Comparison of ENCODE assay signal across 26 mouse cellular contexts in genomic region chr16:38254001-38254400, GRCm38 (mm10). TPM values are rescaled to one million over a fixed set of nuclear protein-coding genes. Genes with fewer than 3 reads are reported as not detected.
DNase-seq lines count a peak whose midpoint lies in the region; ATAC-seq and TF ChIP-seq lines count a peak whose summit lies in the region.
"Had no signal": no experiment of that assay in that cellular context is flagged by ENCODE, and none has a peak within 500 bp of the region (broad histone marks: within the 10 kb centered on the region; RNA-seq: fewer than 3 reads in every experiment).

No protein-coding gene starts in this region.

- no peaks in the 10 kb centered on the region for H3K9me3 ChIP-seq in lung, postnatal 0 days (ENCODE audit: low read length)
- H3K9me3 ChIP-seq: embryonic facial prominence, embryonic 13.5 days; heart, embryonic 13.5 days; limb, embryonic 10.5 days; midbrain, embryonic 15.5 days had no signal

- H3K4me2 ChIP-seq in lung, postnatal 0 days (replicated peaks; ENCODE audit: low read depth, low read length) = no peak overlapping the region
- H3K4me2 ChIP-seq: embryonic facial prominence, embryonic 13.5 days; heart, embryonic 13.5 days; lung, embryonic 14.5 days; midbrain, embryonic 15.5 days had no signal

- no peak overlapping the region for H3K27ac ChIP-seq in testis, adult 2 months (ENCODE audit: control insufficient read depth, insufficient read depth, low read depth, low read length)
- no peak overlapping the region for H3K27ac ChIP-seq in lung, postnatal 0 days (ENCODE audit: low read length)
- H3K27ac ChIP-seq: embryonic facial prominence, embryonic 13.5 days; heart, embryonic 13.5 days; hindbrain, postnatal 0 days; kidney, postnatal 0 days; left cerebral cortex, adult 2 months; limb, embryonic 10.5 days; midbrain, embryonic 15.5 days had no signal

- 80% methylated on average over 14 of the region's 14 CpGs for WGBS in lung, postnatal 0 days

- peak; percentile 35 for ATAC-seq in lung, postnatal 0 days
- ATAC-seq: forebrain, embryonic 16.5 days; hindbrain, postnatal 0 days; intestine, postnatal 0 days; midbrain, embryonic 15.5 days had no signal

- H3K9ac ChIP-seq in lung, postnatal 0 days (replicated peaks; ENCODE audit: low read depth) = no peak overlapping the region
- H3K9ac ChIP-seq: embryonic facial prominence, embryonic 13.5 days; heart, embryonic 13.5 days; lung, embryonic 14.5 days; midbrain, embryonic 15.5 days had no signal

- H3K4me1 ChIP-seq in testis, adult 2 months (ENCODE audit: control insufficient read depth, insufficient read depth, low read length) = peaks cover 3% of the 10 kb centered on the region
- no peaks in the 10 kb centered on the region for H3K4me1 ChIP-seq in lung, postnatal 0 days (ENCODE audit: insufficient read depth, low read depth, low read length)
- H3K4me1 ChIP-seq: heart, embryonic 13.5 days; midbrain, embryonic 15.5 days had no signal

- H3K4me3 ChIP-seq in testis, adult 2 months (ENCODE audit: control insufficient read depth, low read depth, low read length) = peak overlapping the region; percentile 61
- no peak overlapping the region for H3K4me3 ChIP-seq in lung, postnatal 0 days (ENCODE audit: low read depth, low read length)
- H3K4me3 ChIP-seq: embryonic facial prominence, embryonic 13.5 days; heart, embryonic 13.5 days; left cerebral cortex, adult 2 months; limb, embryonic 10.5 days; midbrain, embryonic 15.5 days; myocyte had no signal

- TF ChIP-seq POLR2A in testis, adult 2 months (IDR thresholded peaks at IDR 0.05; ENCODE audit: control insufficient read depth, low read depth, low read length) = no peak

- no peaks in the 10 kb centered on the region for H3K27me3 ChIP-seq in testis, adult 2 months (ENCODE audit: control insufficient read depth, insufficient read depth, low read length)
- no peaks in the 10 kb centered on the region for H3K27me3 ChIP-seq in lung, postnatal 0 days (replicated peaks; ENCODE audit: insufficient read depth, low read length)
- H3K27me3 ChIP-seq: embryonic facial prominence, embryonic 13.5 days; heart, embryonic 13.5 days; midbrain, embryonic 15.5 days had no signal

- TF ChIP-seq EP300 in lung, postnatal 0 days (IDR thresholded peaks at IDR 0.05) = no peak

- H3K36me3 ChIP-seq in testis, adult 2 months (ENCODE audit: control insufficient read depth, insufficient read depth, low read length) = no peaks in the 10 kb centered on the region
- H3K36me3 ChIP-seq in lung, postnatal 0 days (ENCODE audit: insufficient read depth, low read length) = no peaks in the 10 kb centered on the region
- H3K36me3 ChIP-seq: embryonic facial prominence, embryonic 13.5 days; heart, embryonic 13.5 days; limb, embryonic 10.5 days; midbrain, embryonic 15.5 days had no signal

- DNase-seq in adrenal gland, adult 2 months = peak; percentile 11
- no peak for DNase-seq in adrenal gland, adult 18-20 months (ENCODE audit: low spot score in 2 of 2)
- DNase-seq in testis, postnatal 10 days (ENCODE audit: low spot score) = no peak
- DNase-seq in lung, postnatal 0 days (ENCODE audit: low spot score) = peak; percentile 36
- peak; percentile 40 for DNase-seq in testis, postnatal 14 days (ENCODE audit: low spot score)
- DNase-seq in layer of hippocampus, postnatal 10 days (ENCODE audit: low spot score in 2 of 2) = no peak
- no peak for DNase-seq in layer of hippocampus, adult 8-10 months (ENCODE audit: low spot score in 2 of 2)
- DNase-seq: cerebellum, adult 9-10 months; lung, embryonic 14.5 days had no signal

- no peak for TF ChIP-seq CTCF in testis, adult 2 months (IDR thresholded peaks at IDR 0.05; ENCODE audit: control insufficient read depth, insufficient read depth, insufficient replicate concordance, low read depth, low read length)
- TF ChIP-seq CTCF in lung, postnatal 0 days (IDR thresholded peaks at IDR 0.05) = no peak

RNA-seq across cellular contexts. Expression of gene Nr1i2, which starts 40.6 kb away (rescaled TPM):
- total RNA-seq in adrenal gland, adult 2 months (2021) = under 1 TPM in 1 of 2 experiments, not detected in 1; 0.20 TPM
- polyA plus RNA-seq in adrenal gland, adult 2 months (2012; rRNA removed) = not detected in 2 replicates
- total RNA-seq in adrenal gland, adult 18-20 months (2021) = not detected
- polyA plus RNA-seq in testis, adult 2 months (2012; rRNA removed) = 0.22 and 0.36 TPM in 2 replicates
- 0.05 and 0.10 TPM in 2 replicates for polyA plus RNA-seq in lung, postnatal 0 days (2015; fragmentation: Nextera tagmentation; extraction: Ambion mirVana)
- not detected for total RNA-seq in layer of hippocampus, postnatal 10 days (2021)
- total RNA-seq in layer of hippocampus, adult 8-10 months (2022) = not detected
- total RNA-seq: hematopoietic stem cell, adult 5-6 weeks; hindbrain, postnatal 0 days; layer of hippocampus, adult 18-20 months; left cerebral cortex, adult 2 months; megakaryocyte-erythroid progenitor cell, adult 5-6 weeks had no signal
- polyA plus RNA-seq: embryonic facial prominence, embryonic 13.5 days; forebrain, embryonic 16.5 days; heart, embryonic 13.5 days; limb, embryonic 10.5 days; lung, embryonic 14.5 days; myocyte; neural tube, embryonic 14.5 days; spleen, adult 2 months; thymus, postnatal 0 days had no signal

Comparison
In these comparisons a context has a peak if more than half of its experiments do, and no peak if none do; other contexts are left out.
1. DNase-seq: peak in adrenal gland, adult 2 months (single experiment), lung, postnatal 0 days (single experiment) and testis, postnatal 14 days (single experiment); none in adrenal gland, adult 18-20 months (0 of 2), testis, postnatal 10 days (single experiment), layer of hippocampus, postnatal 10 days (0 of 2) and layer of hippocampus, adult 8-10 months (0 of 2).